Mouse (Mus musculus): Measurements from ENCODE around the gene Akr1b10.
"Not testable (repeated sequence)": the region's sequence is repeated elsewhere in the genome, so short reads cannot be mapped to it uniquely, and the experiment has no call there.

Akr1b10 gene

DNA sequence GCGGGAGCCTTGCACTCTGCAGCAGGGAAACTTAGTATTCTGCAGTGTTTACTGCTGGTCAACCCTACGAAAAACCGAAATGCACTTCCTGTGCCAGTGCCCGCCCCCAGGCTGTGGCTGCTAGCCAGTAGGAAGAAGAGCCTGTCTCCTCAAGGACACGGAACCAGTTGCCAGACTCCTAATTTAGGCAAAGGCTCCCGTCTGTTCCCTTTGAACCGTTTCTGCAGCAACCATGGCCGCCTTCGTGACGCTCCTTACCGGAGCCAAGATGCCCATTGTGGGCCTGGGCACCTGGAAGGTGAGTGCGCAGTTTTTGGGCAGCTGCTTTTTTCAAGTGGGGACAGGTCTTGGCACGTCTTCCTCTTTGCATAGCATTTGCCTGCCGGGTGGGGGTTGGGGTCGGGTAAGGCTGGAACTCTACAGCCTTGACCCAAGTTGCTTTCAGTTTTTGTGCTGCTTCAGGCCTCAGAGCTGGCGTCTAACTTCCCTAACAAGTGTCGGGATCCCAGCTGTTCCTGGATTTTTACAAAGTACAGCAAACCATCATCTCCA lies at the start of gene Akr1b10:
TSS of gene Akr1b10 (plus strand) at position 109 of the 552 bp plus-strand sequence.
- peak; percentile 78 for DNase-seq

GRCm38 (mm10) chr6:34334673-34335072 lies 49.3 kb upstream of the Akr1b10 start:
- peak; percentile 28 for DNase-seq

DNA sequence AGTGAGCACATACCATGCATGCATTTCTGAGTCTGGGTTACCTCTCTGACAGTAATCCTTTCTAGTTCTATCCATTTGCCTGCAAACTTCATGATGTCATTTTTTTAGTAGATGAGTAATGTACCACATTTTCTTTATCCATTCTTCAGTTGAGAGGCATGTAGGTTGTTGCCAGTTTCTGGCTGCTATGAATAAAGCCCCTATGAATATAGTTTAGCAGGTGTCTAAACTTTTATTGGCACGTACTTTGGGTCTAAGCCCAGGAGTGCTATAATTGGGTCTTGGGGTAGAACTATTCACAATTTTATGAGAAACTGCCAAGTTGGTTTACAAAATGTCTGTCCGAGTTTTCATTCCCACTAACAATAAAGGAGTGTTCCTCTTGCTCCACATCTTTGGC lies 46.2 kb upstream of the Akr1b10 start:
- DNase-seq = no peak

DNA sequence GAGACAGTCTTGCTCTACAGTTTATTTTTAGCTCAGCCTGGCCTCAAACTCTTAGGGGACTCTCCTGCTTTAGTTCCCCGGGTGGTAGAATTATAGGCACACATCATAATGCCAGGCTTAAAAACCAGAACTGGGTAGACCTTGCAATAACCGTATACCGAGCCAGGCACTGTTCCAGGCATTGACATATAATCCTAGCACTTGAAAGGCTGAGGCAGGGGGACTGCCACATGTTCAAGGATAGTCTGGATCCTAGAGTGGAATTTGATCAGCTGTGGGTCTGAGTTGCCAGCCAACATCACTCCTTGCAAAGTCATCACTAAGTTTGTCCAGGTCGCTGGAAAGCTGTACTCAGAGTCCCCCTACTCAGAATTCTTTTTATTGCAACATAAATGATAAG lies 42.0 kb upstream of the Akr1b10 start:
- DNase-seq = no peak

- DNase-seq = no peak
Measured at GRCm38 (mm10) chr6:34342476-34342875, 41.5 kb upstream of the Akr1b10 start.

- peak; percentile 27 for DNase-seq
Measured at GRCm38 (mm10) chr6:34343426-34343825, 40.6 kb upstream of the Akr1b10 start.

DNA sequence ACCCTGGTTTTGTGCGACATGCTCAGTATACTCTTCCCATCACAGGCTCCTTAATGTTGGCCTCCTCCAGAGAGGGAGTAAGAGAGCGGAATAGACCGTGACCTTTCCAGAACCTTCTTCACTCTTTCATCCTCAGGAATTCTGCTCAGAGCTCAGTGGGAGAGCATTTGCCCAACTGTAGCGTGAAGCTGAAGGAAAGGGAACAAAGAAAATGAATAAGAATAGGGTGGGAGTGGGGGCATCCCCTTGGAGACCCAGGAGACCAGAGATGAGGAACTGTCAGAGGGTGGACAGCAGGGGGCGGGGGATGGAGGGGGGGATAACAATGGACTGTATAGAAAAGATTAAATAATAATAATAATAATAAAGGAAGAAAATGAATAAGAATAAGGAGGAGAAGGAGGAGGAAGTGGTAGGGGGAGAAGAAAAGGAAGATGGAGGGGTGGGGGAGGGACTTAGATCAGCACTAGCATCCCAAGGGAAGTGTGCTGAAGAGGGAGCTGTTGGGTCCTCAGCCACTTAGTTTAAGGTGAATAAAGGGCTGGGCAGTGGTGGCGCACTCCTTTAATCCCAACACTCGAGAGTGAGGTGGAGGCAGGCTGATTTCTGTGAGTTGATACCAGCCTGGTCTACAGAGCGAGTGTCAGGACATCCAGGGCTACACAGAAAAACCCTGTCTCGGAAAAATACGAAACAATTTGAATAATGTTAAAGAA lies 39.7 kb upstream of the Akr1b10 start:
- no peak for DNase-seq

- peak; percentile 30 for DNase-seq
Measured at GRCm38 (mm10) chr6:34344935-34345334, 39.1 kb upstream of the Akr1b10 start.

- DNase-seq = peak; percentile 83
Measured at GRCm38 (mm10) chr6:34346096-34346898, 37.7 kb upstream of the Akr1b10 start.

DNA sequence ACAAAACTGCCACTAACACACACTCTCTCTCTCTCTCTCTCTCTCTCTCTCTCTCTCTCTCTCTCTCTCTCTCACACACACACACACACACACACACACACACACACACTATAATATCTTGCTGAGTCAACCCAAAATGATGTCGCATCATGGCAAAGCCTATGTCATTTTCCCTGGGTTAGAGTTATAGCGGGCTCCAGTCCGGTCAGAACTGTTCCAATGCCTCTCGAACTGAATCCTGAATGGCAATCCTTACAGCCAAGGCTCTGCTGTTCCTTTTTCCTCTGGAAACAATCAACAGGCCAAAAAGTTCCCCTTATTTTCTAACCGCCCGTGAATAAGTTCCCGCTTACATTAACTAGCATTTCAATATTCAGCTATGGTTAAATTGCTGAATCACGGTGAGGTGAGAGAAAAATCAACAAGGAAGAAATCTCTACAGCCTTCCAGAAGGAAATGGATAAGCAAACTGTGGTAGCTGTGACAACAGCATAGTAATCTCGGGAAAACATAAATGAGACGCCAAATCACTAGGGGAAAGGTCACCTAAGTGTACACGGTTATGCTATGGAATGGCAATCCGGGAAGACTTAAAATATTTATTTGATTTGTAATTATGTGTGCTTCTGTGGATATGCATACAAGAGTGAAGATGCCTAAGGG lies 33.9 kb upstream of the Akr1b10 start:
- DNase-seq = no peak

GRCm38 (mm10) chr6:34351481-34351880 lies 32.5 kb upstream of the Akr1b10 start:
- DNase-seq = not testable (repeated sequence)

- no peak for DNase-seq
Measured at GRCm38 (mm10) chr6:34352401-34352800, 31.6 kb upstream of the Akr1b10 start.

DNA sequence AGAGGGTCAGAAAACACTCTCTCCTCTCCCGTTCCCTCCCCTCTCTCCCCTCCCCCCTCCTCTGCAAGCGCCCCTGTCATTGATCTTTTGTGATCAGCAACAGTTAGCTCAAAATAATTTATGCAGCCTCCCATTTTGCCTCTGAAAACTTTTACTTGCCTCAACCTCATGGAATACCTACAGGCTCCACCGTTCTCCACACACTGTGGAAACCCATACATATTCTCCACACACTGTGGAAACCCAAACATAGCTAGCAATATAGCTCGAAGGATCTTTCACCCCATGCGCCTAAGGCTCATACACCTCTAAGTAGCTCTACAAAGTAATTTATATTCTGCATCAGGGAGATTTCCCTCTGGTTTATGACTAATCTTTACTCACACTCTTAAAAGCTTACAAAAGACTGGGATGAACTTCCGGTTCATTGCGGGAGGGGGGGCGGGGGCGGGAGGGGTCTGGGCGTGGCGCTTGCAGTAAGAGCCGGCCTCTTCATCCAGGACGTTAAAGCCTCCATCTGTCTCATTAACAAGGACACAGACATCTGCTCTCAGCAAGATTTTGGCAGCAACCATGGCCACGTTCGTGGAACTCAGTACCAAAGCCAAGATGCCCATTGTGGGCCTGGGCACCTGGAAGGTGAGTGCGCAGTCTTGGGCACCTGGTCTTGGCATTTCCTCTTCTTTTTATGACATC lies 30.2 kb upstream of the Akr1b10 start, which contains the start of gene Akr1b8:
TSS of gene Akr1b8 (plus strand) at position 462 of the 696 bp plus-strand sequence.
- no peak for DNase-seq

GRCm38 (mm10) chr6:34354354-34355348 lies 29.4 kb upstream of the Akr1b10 start:
- no peak for DNase-seq

DNA sequence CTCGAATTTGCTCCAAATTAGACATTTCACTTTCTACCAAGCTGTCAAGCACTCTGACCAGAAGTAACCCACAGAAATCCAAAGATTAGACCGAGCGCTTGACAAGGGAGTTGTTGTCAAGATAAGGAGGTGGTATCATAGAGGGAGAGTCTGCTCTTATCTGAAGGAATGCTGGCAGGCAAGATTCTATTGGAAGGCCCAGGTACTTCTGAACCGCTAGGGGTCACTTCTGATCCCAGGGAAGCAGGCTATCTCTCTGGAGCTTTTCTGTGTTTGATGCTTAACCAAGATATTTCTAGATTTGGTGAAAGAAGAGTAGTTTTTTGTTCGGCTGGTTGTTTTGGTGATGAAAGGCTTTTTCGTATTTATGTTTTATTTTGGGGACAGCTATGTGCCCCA lies 28.7 kb upstream of the Akr1b10 start:
- no peak for DNase-seq

DNA sequence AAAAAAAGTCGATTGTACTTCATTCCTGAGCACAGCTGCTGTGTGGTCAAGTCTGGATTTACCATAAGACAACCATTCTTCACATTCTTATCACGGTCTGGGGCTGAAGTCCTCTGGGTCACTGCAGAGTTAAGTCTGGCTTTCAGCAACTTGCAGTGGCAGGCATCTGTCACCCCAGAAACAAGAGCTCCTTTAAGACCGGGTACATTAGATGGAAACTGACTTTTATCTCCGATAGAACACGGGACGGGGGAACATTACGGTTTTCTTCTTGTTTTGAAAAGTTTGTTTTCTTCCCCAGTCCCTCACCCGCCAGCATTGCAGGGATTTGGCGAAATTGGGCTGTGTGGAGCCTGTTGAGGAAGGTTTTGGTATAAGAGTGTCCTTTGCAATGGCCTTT lies 28.2 kb upstream of the Akr1b10 start:
- no peak for DNase-seq

GRCm38 (mm10) chr6:34364217-34365136 lies 19.5 kb upstream of the Akr1b10 start:
- DNase-seq = no peak

GRCm38 (mm10) chr6:34367998-34368397 lies 16.0 kb upstream of the Akr1b10 start:
- DNase-seq = no peak

DNA sequence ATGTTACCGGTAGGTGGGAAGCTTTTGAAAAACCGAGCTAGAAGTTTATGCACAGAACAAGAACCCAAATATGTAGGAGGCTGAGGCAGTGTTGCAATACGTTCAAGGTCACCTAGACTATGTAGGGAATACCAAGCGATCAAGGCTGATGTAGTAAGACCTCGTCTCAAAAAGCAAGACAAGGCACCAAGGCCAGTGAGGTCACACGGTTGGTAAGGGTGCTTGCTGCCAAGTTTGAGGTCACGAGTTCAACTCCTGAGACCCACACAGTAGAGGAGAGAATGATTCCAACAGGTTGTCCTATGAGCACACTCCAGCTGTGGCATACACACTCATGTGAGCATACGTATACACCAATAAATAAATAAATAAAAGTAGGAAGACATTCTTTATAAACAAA lies 13.9 kb upstream of the Akr1b10 start:
- DNase-seq = no peak

- DNase-seq = peak; percentile 86
Measured at GRCm38 (mm10) chr6:34371700-34372351, 12.2 kb upstream of the Akr1b10 start.
